Mouse (Mus musculus) myocyte (in vitro differentiated cells): ENCODE results near the gene Foxe3. TPM values are rescaled to one million over a fixed set of nuclear protein-coding genes. Genes with fewer than 3 reads are reported as not detected.

Experiments used
- H3K27me3 ChIP-seq: one replicate; pipeline ENCODE4 v1.6.1; 2011; ENCODE audit not compliant: control insufficient read depth, insufficient read depth, insufficient read length
- H3K36me3 ChIP-seq: one replicate; pipeline ENCODE4 v1.6.1; 2011; ENCODE audit not compliant: control insufficient read depth, insufficient read depth
- H3K4me2 ChIP-seq: one replicate; pipeline ENCODE4 v1.6.1; 2011; ENCODE audit warnings: low read depth, control low read depth
- H3K4me3 ChIP-seq: one replicate; pipeline ENCODE4 v1.5.1; 2011; ENCODE audit warnings: mild to moderate bottlenecking, control low read depth, moderate library complexity
- H3K79me2 ChIP-seq: one replicate; pipeline ENCODE4 v1.6.1; 2011; ENCODE audit not compliant: control insufficient read depth, insufficient read depth
- H3ac ChIP-seq: one replicate; pipeline ENCODE4 v1.6.1; 2011; ENCODE audit not compliant: control insufficient read depth, insufficient read length
- CEBPB ChIP-seq: IDR thresholded peaks from 2 replicates; pipeline ENCODE4 v1.6.1; 2011; ENCODE audit warnings: mild to moderate bottlenecking, moderate library complexity; ENCODE audit not compliant: poor library complexity, insufficient read depth, severe bottlenecking
- E2F4 ChIP-seq: IDR thresholded peaks from one replicate; pipeline ENCODE4 v1.6.1; 2011; ENCODE audit warnings: mild to moderate bottlenecking, control low read depth, moderate library complexity; ENCODE audit not compliant: insufficient read depth
- MAX ChIP-seq: IDR thresholded peaks from one replicate; pipeline ENCODE4 v1.6.1; 2011; ENCODE audit warnings: low read depth, mild to moderate bottlenecking, control low read depth
- MYOD1 ChIP-seq, 3 experiments: IDR thresholded peaks; one replicate each; pipeline ENCODE4 v1.6.1; 2011; ENCODE audit warnings: control low read depth in 2 of 3, low read depth in 2 of 3, mild to moderate bottlenecking in 2 of 3, moderate library complexity in 1 of 3; ENCODE audit not compliant: insufficient read length in 2 of 3, control insufficient read depth in 1 of 3
- MYOG ChIP-seq, 3 experiments: IDR thresholded peaks; one replicate each; pipeline ENCODE4 v1.6.1; 2011; ENCODE audit warnings: control low read depth in 2 of 3, low read depth in 2 of 3, mild to moderate bottlenecking in 2 of 3; ENCODE audit not compliant: insufficient read length in 2 of 3, control insufficient read depth in 1 of 3, insufficient read depth in 1 of 3
- POLR2A ChIP-seq: IDR thresholded peaks from one replicate; pipeline ENCODE4 v1.6.1; 2011; ENCODE audit warnings: low read depth, mild to moderate bottlenecking, control low read depth, moderate library complexity; ENCODE audit not compliant: insufficient read length
- POLR2AphosphoS2 ChIP-seq: IDR thresholded peaks from one replicate; pipeline ENCODE4 v1.6.1; 2011; ENCODE audit warnings: low read depth, control low read depth; ENCODE audit not compliant: insufficient read length
- REST ChIP-seq: IDR thresholded peaks from one replicate; pipeline ENCODE4 v1.6.1; 2011; ENCODE audit warnings: mild to moderate bottlenecking, control low read depth, moderate library complexity; ENCODE audit not compliant: insufficient read depth, insufficient read length
- SRF ChIP-seq: IDR thresholded peaks from one replicate; pipeline ENCODE4 v1.6.1; 2011; ENCODE audit warnings: low read depth; ENCODE audit not compliant: control insufficient read depth, insufficient read length
- TCF12 ChIP-seq: IDR thresholded peaks from one replicate; pipeline ENCODE4 v1.6.1; 2011; ENCODE audit warnings: mild to moderate bottlenecking, control low read depth; ENCODE audit not compliant: poor library complexity, insufficient read depth, severe bottlenecking
- TCF3 ChIP-seq: IDR thresholded peaks from one replicate; pipeline ENCODE4 v1.6.1; 2011; ENCODE audit warnings: low read depth, control low read depth; ENCODE audit not compliant: insufficient read length
- USF1 ChIP-seq: IDR thresholded peaks from one replicate; pipeline ENCODE4 v1.6.1; 2011; ENCODE audit warnings: low read depth, mild to moderate bottlenecking, control low read depth, moderate library complexity
- polyA plus RNA-seq: library from polyadenylated mRNA; unstranded; fragments of >200 nt; fragmentation: generic; extraction: Trizol; gene quantifications from one replicate; pipeline ENCODE4 v1.2.1, GENCODE M21; 2012; ENCODE audit warnings: missing spikeins

Foxe3 gene
- polyA plus RNA-seq, 1 experiment = not detected

DNA sequence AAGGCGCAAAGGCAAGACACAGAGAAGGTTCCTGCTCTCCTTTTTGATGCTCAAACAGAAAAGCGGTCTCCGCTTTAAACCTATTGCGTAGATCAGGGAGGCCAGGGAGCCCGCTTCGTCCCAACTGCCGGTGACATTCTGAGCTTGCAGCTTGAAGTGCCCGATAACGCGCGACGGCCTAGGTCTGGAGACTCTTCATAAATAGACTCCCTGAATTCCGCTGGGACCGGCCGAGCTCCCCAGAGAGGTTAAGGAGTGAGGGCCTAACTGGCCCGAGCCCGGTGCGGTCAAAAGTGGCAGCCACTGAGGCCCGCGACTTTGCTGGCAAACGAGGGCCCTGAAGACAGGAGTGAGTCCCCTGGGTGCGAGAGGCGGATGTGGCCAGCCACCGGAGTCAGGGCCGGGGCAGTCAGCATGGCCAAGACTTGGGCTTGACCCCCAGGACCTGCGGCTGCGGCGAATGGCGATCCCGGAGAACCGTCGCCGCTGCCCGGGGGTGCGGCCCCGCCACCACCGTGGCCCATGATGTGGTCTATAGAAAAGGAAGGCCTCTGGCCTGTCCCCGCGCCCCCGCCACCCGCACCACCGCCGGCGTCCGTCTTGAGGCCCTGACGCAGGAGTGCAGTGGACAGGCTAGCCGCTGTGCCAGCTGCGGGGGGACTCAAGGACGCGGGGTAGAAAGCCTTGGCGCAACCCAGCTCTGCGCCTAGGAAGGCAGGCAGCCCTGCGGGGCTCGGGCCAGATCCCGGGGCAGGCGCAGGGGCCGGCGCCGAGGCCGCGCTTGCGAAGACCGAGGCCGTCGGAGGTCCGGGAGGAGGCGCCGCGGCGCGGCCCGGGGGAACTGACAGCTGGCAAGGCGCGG, 18.5 kb downstream of the Foxe3 start:
- H3K36me3 ChIP-seq = no peaks in the 10 kb centered on the region
- TF ChIP-seq MYOG (IDR thresholded peaks at IDR 0.05; ENCODE audit: control insufficient read depth in 1 of 3, insufficient read depth in 1 of 3, insufficient read length in 2 of 3, low read depth in 2 of 3) (no peak), POLR2AphosphoS2 (no peak), SRF (no peak), TCF12 (no peak), USF1 (no peak), MYOD1 (IDR thresholded peaks at IDR 0.05; ENCODE audit: control insufficient read depth in 1 of 3, insufficient read length in 2 of 3, low read depth in 2 of 3) (no peak), POLR2A (no peak)
- no peak overlapping the region for H3K4me2 ChIP-seq
- H3K79me2 ChIP-seq = no peaks in the 10 kb centered on the region
- H3K4me3 ChIP-seq = no peak overlapping the region
- peaks cover 8% of the 10 kb centered on the region for H3K27me3 ChIP-seq
- H3ac ChIP-seq = no peak overlapping the region

DNA sequence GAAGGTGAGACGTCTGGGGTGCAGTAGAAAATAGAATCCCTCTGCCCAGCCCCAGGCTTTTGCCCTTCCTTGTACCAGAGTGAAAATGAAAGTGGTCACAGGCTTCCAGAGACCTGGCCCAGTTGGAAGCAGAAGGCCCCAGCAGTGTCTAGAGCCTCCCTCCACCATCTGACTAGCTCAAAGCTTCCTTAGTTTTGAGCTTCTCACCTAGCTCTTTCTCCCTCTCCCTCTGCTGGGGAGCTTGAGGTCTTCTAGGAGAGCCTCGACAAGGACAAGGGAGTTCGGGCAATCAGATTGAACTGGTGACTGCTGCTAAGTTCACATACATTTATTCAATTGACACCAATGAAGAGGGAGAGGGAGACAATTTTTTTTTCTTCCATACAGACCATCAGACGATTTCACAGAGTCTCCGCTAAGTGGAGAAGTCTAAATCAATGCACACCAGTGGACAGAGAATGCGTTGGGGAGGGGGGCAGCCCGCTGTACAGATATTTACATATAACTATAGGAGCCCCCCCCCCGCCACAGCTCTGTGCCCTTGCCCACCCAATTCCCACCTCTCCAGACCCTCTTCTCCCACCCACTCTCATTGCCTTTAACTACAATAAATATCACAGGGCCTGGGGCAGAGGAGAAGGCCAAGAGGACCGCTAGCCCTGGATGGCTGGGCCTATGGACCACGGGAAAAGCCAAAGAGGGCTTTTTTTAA, 19.7 kb downstream of the Foxe3 start:
- TF ChIP-seq MAX = no peak
- TF ChIP-seq TCF3 = no peak
- no peak for TF ChIP-seq SRF
- TF ChIP-seq MYOG (IDR thresholded peaks at IDR 0.05; ENCODE audit: control insufficient read depth in 1 of 3, insufficient read depth in 1 of 3, insufficient read length in 2 of 3, low read depth in 2 of 3) = no peak
- TF ChIP-seq TCF12 = no peak
- no peak for TF ChIP-seq USF1
- TF ChIP-seq MYOD1 (IDR thresholded peaks at IDR 0.05; ENCODE audit: control insufficient read depth in 1 of 3, insufficient read length in 2 of 3, low read depth in 2 of 3) = no peak
- no peak for TF ChIP-seq E2F4
- TF ChIP-seq REST = no peak
- no peak for TF ChIP-seq CEBPB
- no peak for TF ChIP-seq POLR2A
- TF ChIP-seq POLR2AphosphoS2 = no peak
- no peak overlapping the region for H3K4me3 ChIP-seq

DNA sequence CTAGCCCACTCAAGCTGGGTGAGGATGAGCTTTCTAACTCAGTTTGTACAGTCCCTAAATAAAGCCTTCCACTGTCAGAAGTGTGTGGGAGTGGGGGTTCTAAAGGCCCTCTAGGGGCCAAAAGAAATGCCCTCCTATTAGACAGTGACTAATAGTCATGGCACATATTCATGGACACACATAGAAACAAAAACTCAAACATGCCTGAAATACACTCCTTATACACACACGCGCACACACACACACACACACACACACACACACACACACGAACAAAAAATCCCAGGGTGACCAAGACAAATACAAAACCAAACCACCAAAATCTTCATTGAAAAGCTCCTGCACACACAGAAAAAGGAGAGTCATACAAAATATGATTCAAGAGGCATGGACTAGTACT, 20.3 kb downstream of the Foxe3 start:
- TF ChIP-seq POLR2A (no peak), CEBPB (no peak), MAX (no peak), SRF (no peak), E2F4 (no peak), TCF12 (no peak), POLR2AphosphoS2 (no peak), USF1 (no peak), MYOD1 (IDR thresholded peaks at IDR 0.05; ENCODE audit: control insufficient read depth in 1 of 3, insufficient read length in 2 of 3, low read depth in 2 of 3) (no peak), TCF3 (no peak), MYOG (IDR thresholded peaks at IDR 0.05; ENCODE audit: control insufficient read depth in 1 of 3, insufficient read depth in 1 of 3, insufficient read length in 2 of 3, low read depth in 2 of 3) (no peak), REST (no peak)
- Histone ChIP-seq H3ac (no peak overlapping the region), H3K79me2 (no peaks in the 10 kb centered on the region), H3K4me3 (no peak overlapping the region), H3K36me3 (no peaks in the 10 kb centered on the region), H3K27me3 (peaks cover 13% of the 10 kb centered on the region), H3K4me2 (no peak overlapping the region)

More for the DNA sequence above, 19.7 kb downstream of the Foxe3 start:
- Histone ChIP-seq H3K27me3 (peaks cover 8% of the 10 kb centered on the region), H3ac (no peak overlapping the region), H3K79me2 (no peaks in the 10 kb centered on the region), H3K36me3 (no peaks in the 10 kb centered on the region), H3K4me2 (no peak overlapping the region)

DNA sequence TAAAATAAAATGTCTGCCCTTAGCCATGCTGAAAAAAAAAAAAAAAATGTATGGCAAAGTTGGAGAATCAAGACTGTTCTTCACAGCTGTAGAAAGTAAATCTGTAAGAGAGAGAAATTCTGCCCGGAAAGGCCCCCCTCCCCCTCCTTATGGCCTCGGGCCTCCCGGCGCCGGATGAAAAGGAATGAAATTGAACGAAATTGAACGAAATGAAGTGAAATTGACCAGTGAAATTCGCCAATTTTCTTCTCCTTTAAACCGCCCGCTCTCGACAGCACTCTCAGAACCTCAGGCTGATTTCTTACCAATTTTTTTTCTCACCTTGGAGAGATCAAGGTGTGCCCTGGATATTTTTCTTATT, 22.4 kb downstream of the Foxe3 start:
- Histone ChIP-seq H3K27me3 (peaks cover 25% of the 10 kb centered on the region), H3K36me3 (no peaks in the 10 kb centered on the region), H3K4me2 (no peak overlapping the region), H3K4me3 (no peak overlapping the region), H3K79me2 (no peaks in the 10 kb centered on the region), H3ac (no peak overlapping the region)
- TF ChIP-seq MYOD1 (IDR thresholded peaks at IDR 0.05; ENCODE audit: control insufficient read depth in 1 of 3, insufficient read length in 2 of 3, low read depth in 2 of 3) (no peak), MYOG (IDR thresholded peaks at IDR 0.05; ENCODE audit: control insufficient read depth in 1 of 3, insufficient read depth in 1 of 3, insufficient read length in 2 of 3, low read depth in 2 of 3) (no peak), TCF12 (no peak), TCF3 (no peak), E2F4 (no peak), REST (no peak), SRF (no peak), POLR2A (no peak), CEBPB (no peak), USF1 (no peak), MAX (no peak)
